Mouse (Mus musculus) liver, embryonic 11.5 days (tissue): Measurements from ENCODE around the gene Gbp3. TPM values are rescaled to one million over a fixed set of nuclear protein-coding genes. Genes with fewer than 3 reads are reported as not detected.

Experiments
- ATAC-seq: fragments of 200-750 bp; cut with Nextera tagmentation; replicated peaks from 2 replicates; pipeline ENCODE4 v1.8.0; 2017; ENCODE audit warnings: moderate number of reproducible peaks, mild to moderate bottlenecking, moderate TSS enrichment, moderate library complexity; ENCODE audit not compliant: low FRiP score
- DNase-seq: peaks from one replicate; pipeline ENCODE4 v3.0.0-alpha.2; 2017; ENCODE audit warnings: low spot score
- H3K27ac ChIP-seq: fragments of 300-500 bp; sonication (generic); 2 replicates; pipeline ENCODE4 v1.5.1; 2014; ENCODE audit warnings: mild to moderate bottlenecking, low read depth, low read length, control low read depth
- H3K27me3 ChIP-seq: fragments of 300-500 bp; sonication (generic); replicated peaks from 2 replicates; pipeline ENCODE4 v1.6.1; 2014; ENCODE audit warnings: low read length, mixed read lengths; ENCODE audit not compliant: control insufficient read depth, insufficient read depth
- H3K36me3 ChIP-seq: fragments of 300-500 bp; sonication (generic); 2 replicates; pipeline ENCODE4 v1.6.1; 2014; ENCODE audit warnings: mild to moderate bottlenecking, low read length, moderate library complexity, mixed read lengths; ENCODE audit not compliant: control insufficient read depth, insufficient read depth
- H3K4me1 ChIP-seq: fragments of 300-500 bp; sonication (generic); replicated peaks from 2 replicates; pipeline ENCODE4 v1.6.1; 2014; ENCODE audit warnings: low read length, mixed read lengths; ENCODE audit not compliant: control insufficient read depth, insufficient read depth
- H3K4me2 ChIP-seq: fragments of 300-500 bp; sonication (generic); 2 replicates; pipeline ENCODE4 v1.6.1; 2014; ENCODE audit warnings: mild to moderate bottlenecking, control low read depth, moderate library complexity
- H3K4me3 ChIP-seq: fragments of 300-500 bp; sonication (generic); 2 replicates; pipeline ENCODE4 v1.5.1; 2014; ENCODE audit warnings: low read depth, low read length, control low read depth
- H3K9ac ChIP-seq: fragments of 300-500 bp; sonication (generic); 2 replicates; pipeline ENCODE4 v1.6.1; 2014; ENCODE audit warnings: low read depth, low read length, control low read depth
- H3K9me3 ChIP-seq: fragments of 300-500 bp; sonication (generic); 2 replicates; pipeline ENCODE4 v1.6.1; 2016; ENCODE audit warnings: low read length, inconsistent platforms, mixed read lengths; ENCODE audit not compliant: control insufficient read depth
- WGBS: fragments of 180-500 bp; shearing (Covaris S2); extraction: QIAGEN DNeasy Blood & Tissue Kit; methylation state at CpG from one replicate; pipeline ENCODE4 v1.1.7; 2014; 5-methylcytosine and 5-hydroxymethylcytosine counted together
- polyA plus RNA-seq: library from polyadenylated mRNA; unstranded; fragments of >200 nt; fragmentation: Nextera tagmentation; extraction: Ambion mirVana; gene quantifications from 2 replicates; pipeline ENCODE4 v1.2.1, GENCODE M21; 2014

Gene Gbp3
- polyA plus RNA-seq, 1 experiment from 2014 or later = 0.58 TPM

DNA sequence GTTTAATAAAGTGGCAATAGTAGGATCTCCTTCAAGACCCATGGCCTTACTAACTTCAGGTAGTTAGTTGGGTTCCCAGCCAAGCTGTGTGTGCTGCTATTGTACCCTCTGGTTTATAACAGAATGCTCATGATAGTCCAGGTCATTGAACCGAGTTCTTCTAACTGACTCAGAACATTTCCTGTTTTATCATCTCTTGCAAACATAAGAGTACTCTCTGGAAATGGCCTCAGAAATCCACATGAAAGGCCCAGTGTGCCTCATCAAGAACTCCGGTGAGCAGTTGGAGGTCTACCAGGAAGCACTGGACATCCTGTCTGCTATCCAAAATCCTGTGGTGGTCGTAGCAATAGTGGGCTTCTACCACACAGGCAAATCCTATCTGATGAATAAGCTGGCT, 38.1 kb downstream of the Gbp3 start:
- H3K9me3 ChIP-seq = no peaks in the 10 kb centered on the region
- no peak overlapping the region for H3K27ac ChIP-seq
- no peak overlapping the region for H3K4me3 ChIP-seq
- WGBS = 65% methylated on average over 3 of the region's 3 CpGs
- ATAC-seq (no peak; the same call in 1 of the 2 replicates), DNase-seq (no peak)
- H3K4me2 ChIP-seq = no peak overlapping the region
- no peaks in the 10 kb centered on the region for H3K27me3 ChIP-seq
- H3K4me1 ChIP-seq = no peaks in the 10 kb centered on the region
- no peak overlapping the region for H3K9ac ChIP-seq
- no peaks in the 10 kb centered on the region for H3K36me3 ChIP-seq

DNA sequence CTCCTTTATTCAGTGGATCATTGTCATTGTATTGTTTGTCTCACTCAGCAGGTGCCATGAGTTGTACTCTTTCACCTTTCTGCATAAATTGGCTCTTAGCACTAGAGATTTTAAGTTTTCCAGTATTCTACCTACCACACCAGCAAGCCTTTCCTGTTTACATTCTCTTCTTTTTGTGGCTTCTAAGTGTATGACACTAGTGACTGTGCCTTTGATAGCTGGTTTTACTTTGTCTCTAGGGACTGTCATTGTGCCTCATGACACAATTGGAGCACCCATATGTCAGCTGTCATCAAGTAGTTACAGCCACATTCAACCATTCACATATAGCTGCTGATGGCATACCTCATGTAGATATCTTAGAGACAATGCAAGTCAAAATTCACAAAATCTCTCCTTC, 41.8 kb downstream of the Gbp3 start:
- ATAC-seq (no peak), DNase-seq (no peak)
- Histone ChIP-seq H3K9me3 (no peaks in the 10 kb centered on the region), H3K36me3 (no peaks in the 10 kb centered on the region), H3K27me3 (no peaks in the 10 kb centered on the region), H3K4me1 (no peaks in the 10 kb centered on the region), H3K9ac (no peak overlapping the region), H3K27ac (no peak overlapping the region), H3K4me2 (no peak overlapping the region), H3K4me3 (no peak overlapping the region)

DNA sequence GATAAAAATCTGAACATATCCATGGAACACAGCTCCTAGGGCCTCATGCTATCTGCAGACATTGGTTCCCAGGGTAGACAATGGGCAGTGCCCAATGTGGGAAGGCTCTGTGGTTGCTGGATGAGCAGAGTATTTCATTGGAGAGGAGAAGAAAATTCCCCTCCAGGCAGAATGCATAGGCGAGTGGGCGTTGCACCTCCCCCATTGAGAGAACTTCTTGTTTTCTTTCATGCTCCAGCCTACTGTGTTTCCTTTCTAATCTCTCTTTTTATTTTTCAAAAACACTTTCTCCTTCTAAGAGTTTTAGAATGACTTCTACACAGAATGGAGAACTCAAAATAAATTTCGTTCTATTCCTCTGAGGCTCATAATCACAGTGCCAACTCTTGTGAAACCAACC, 58.8 kb downstream of the Gbp3 start:
- H3K4me2 ChIP-seq = no peak overlapping the region
- H3K4me1 ChIP-seq = no peaks in the 10 kb centered on the region; the same call in 1 of the 2 replicates
- H3K36me3 ChIP-seq = no peaks in the 10 kb centered on the region
- H3K27ac ChIP-seq = no peak overlapping the region
- no peaks in the 10 kb centered on the region for H3K27me3 ChIP-seq
- WGBS = 82% methylated on average over 3 of the region's 3 CpGs
- no peak overlapping the region for H3K4me3 ChIP-seq
- H3K9ac ChIP-seq = no peak overlapping the region
- no peaks in the 10 kb centered on the region for H3K9me3 ChIP-seq
- ATAC-seq (no peak), DNase-seq (no peak)

DNA sequence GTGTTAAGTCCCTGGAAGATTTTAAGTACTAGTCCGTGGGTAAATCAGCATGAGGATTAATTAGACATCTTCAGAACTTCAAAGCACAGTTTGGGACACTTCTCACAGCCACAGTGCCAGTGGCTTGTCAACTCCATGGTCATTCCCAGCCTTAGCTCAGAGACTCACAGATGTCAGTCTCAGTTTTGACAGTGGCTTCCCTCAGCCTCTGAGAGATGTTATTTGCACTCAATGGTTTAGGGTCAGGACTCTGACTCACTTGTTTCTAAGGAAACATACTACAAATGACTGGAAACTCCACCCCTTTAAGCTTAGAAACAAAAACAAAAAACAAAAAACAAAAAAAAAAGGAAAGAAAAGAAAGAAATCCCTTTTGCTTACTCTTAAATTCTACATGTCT, 59.8 kb downstream of the Gbp3 start:
- Histone ChIP-seq H3K36me3 (no peaks in the 10 kb centered on the region), H3K4me1 (no peaks in the 10 kb centered on the region; the same call in 1 of the 2 replicates), H3K27me3 (no peaks in the 10 kb centered on the region), H3K4me2 (no peak overlapping the region), H3K9ac (no peak overlapping the region), H3K9me3 (no peaks in the 10 kb centered on the region), H3K4me3 (no peak overlapping the region), H3K27ac (no peak overlapping the region)
- DNase-seq (no peak), ATAC-seq (no peak)
- 54% methylated on average over 1 of the region's 1 CpGs for WGBS

DNA sequence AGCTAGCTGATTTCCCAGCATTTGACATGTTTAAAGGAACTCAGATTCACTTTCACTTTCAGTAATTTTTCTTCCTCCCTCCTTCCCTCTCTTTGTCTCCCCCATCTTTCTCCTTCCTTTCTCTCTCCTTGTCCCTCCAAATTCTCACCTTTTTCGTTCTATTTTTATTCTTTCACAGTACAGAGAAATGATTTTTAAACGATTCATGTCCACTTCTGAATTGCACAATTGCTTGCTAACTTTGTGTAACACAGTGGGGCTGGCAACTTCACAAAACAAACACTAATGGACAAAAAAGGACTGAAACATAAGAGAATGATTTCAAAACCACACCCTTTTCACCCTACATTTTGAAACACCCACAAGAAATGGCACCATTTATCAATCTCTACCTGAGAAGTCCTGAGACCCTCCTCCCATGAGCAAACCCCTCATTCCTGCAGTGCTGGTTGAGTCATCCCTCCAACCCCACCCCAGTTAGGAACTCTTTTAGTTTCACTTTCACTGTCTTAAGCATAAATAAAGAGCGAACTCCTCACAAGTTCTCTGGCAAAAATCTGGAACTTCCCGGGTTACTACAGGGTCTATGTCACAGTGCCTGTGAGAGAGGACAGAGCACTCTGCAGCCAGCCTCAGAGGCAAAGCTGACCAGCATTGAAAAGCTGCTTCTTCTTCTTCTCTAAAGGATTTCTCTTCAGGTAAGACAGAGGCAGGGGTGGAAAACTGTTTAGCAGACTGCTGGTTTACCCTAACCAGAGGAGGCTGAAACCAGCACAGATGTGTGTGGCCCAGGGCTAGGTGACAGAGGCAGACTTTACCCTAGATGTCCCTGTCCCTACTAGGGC, 60.5 kb downstream of the Gbp3 start, which contains the start of gene Gbp2:
TSS of gene Gbp2 (plus strand) at position 492 of the 845 bp plus-strand sequence.
- H3K36me3 ChIP-seq = no peaks in the 10 kb centered on the region
- no peaks in the 10 kb centered on the region for H3K9me3 ChIP-seq
- peak within 1 kb of the TSS; percentile 32 for H3K4me3 ChIP-seq
- DNase-seq (no peak), ATAC-seq (peak; percentile 62)
- no peaks in the 10 kb centered on the region; the same call in 1 of the 2 replicates for H3K4me1 ChIP-seq
- WGBS = 40% methylated on average over 4 of the region's 4 CpGs
- H3K4me2 ChIP-seq = peak within 1 kb of the TSS; percentile 57
- H3K9ac ChIP-seq = peak within 1 kb of the TSS; percentile 25
- H3K27ac ChIP-seq = no peak within 1 kb of the TSS
- H3K27me3 ChIP-seq = no peaks in the 10 kb centered on the region

DNA sequence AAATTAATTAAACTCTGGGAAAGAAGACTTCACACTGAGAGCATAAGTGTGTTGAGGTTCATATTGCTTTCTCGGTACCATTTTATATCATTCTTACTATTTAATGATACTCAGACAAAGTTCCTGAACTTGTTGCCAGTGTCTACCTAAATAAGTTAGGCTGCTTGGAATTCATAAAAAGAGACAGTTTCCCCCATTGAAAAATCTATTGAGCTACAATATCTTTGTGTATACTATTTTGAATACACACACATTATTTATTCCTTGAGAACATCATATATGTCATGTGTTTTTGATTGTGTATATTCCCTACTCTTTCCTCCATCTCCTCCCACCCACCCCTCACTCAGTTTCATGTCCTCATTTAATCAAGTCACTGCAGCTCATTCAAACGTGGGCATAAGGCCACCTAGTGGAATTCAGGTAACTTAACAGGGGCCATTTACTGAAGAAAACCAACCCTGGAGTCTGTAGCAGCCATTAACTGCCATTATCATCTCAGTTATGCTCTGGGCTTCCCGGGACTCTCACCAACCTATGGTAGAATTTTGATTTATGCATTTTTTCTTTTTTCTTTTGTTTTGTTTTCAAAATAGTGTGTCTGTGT, 61.2 kb downstream of the Gbp3 start:
- no peak for ATAC-seq
- H3K4me3 ChIP-seq = no peak overlapping the region

More for the DNA sequence above, 61.2 kb downstream of the Gbp3 start:
- 44% methylated on average over 3 of the region's 3 CpGs for WGBS
- Histone ChIP-seq H3K4me2 (peak overlapping the region; percentile 57), H3K9me3 (no peaks in the 10 kb centered on the region), H3K9ac (no peak overlapping the region), H3K36me3 (no peaks in the 10 kb centered on the region), H3K27ac (no peak overlapping the region), H3K4me1 (no peaks in the 10 kb centered on the region; the same call in 1 of the 2 replicates), H3K27me3 (no peaks in the 10 kb centered on the region)
- DNase-seq = no peak

Other genes starting within 250 kb of the Gbp3 start
- 26.6 and 29.1 TPM in 2 replicates for gene Pdlim5, start 164.3 kb upstream of the Gbp3 start, polyA plus RNA-seq
- 0.05 TPM in 1 of 2 replicates, not detected in the other for gene Gbp5, start 66.0 kb upstream of the Gbp3 start, polyA plus RNA-seq
- 3.4 TPM in 2 replicates for gene Gbp7, start 29.7 kb upstream of the Gbp3 start, polyA plus RNA-seq
- gene Gbp2b, start 34.8 kb downstream of the Gbp3 start, polyA plus RNA-seq = not detected in 2 replicates
- 2.1 and 2.4 TPM in 2 replicates for gene Gbp2, start 60.6 kb downstream of the Gbp3 start, polyA plus RNA-seq
- 13.5 and 16.6 TPM in 2 replicates for gene Kyat3, start 141.0 kb downstream of the Gbp3 start, polyA plus RNA-seq
- gene Gtf2b, start 205.0 kb downstream of the Gbp3 start, polyA plus RNA-seq = 67.3 and 74.1 TPM in 2 replicates